Comparison of ENCODE assay signal across 16 mouse cellular contexts in genomic region chr10:19309681-19310395, GRCm38 (mm10). TPM values are rescaled to one million over a fixed set of nuclear protein-coding genes. Genes with fewer than 3 reads are reported as not detected.
DNase-seq lines count a peak whose midpoint lies in the region; ATAC-seq lines count a peak whose summit lies in the region.
"Had no signal": no experiment of that assay in that cellular context is flagged by ENCODE, and none has a peak within 500 bp of the region (broad histone marks: within the 10 kb centered on the region; RNA-seq: fewer than 3 reads in every experiment).

No protein-coding gene starts in this region.

- peak overlapping the region; percentile 49 for H3K4me2 ChIP-seq in forebrain, embryonic 13.5 days
- H3K4me2 ChIP-seq in neural tube, embryonic 14.5 days (ENCODE audit: low read depth, low read length) = no peak overlapping the region; the same call in 1 of the 2 replicates
- H3K4me2 ChIP-seq: embryonic facial prominence, embryonic 15.5 days; intestine, embryonic 15.5 days had no signal

- no peak overlapping the region for H3K4me3 ChIP-seq in forebrain, embryonic 13.5 days
- no peak overlapping the region for H3K4me3 ChIP-seq in neural tube, embryonic 14.5 days (ENCODE audit: low read depth, low read length)
- H3K4me3 ChIP-seq: embryonic facial prominence, embryonic 15.5 days; gastrocnemius, adult 2 months; intestine, embryonic 15.5 days; layer of hippocampus, adult 2 months had no signal

- H3K9ac ChIP-seq in forebrain, embryonic 13.5 days = no peak overlapping the region
- H3K9ac ChIP-seq in neural tube, embryonic 14.5 days (replicated peaks; ENCODE audit: low read depth, low read length) = no peak overlapping the region
- H3K9ac ChIP-seq: embryonic facial prominence, embryonic 15.5 days; intestine, embryonic 15.5 days had no signal

- peak; percentile 54 to 68 for DNase-seq in cerebellum, postnatal 10 days
- peak; percentile 54 for DNase-seq in mesoderm, embryonic 11.5 days (ENCODE audit: low read depth, low spot score)
- DNase-seq in lung, postnatal 36 days = no peak
- DNase-seq in kidney, adult 9 months = no peak
- DNase-seq in layer of hippocampus, adult 18-20 months (ENCODE audit: low spot score in 2 of 2) = no peak
- DNase-seq: gastrocnemius, adult 2 months; lung, adult 2 months had no signal

- no peaks in the 10 kb centered on the region for H3K36me3 ChIP-seq in forebrain, embryonic 13.5 days (ENCODE audit: poor library complexity, severe bottlenecking)
- H3K36me3 ChIP-seq in neural tube, embryonic 14.5 days (ENCODE audit: control insufficient read depth, insufficient read depth, low read length) = no peaks in the 10 kb centered on the region
- H3K36me3 ChIP-seq: embryonic facial prominence, embryonic 15.5 days; intestine, embryonic 15.5 days had no signal

- no peak for ATAC-seq in cerebellum, adult (ENCODE audit: insufficient number of reproducible peaks, low FRiP score, low TSS enrichment)
- peak; percentile 99 for ATAC-seq in forebrain, embryonic 13.5 days
- peak; percentile 97 for ATAC-seq in neural tube, embryonic 14.5 days (ENCODE audit: low read depth)
- ATAC-seq: intestine, embryonic 15.5 days had no signal

- WGBS in forebrain, embryonic 13.5 days = 4% methylated on average over 5 of the region's 5 CpGs
- 15% methylated on average over 5 of the region's 5 CpGs for WGBS in neural tube, embryonic 14.5 days

- peak overlapping the region; percentile 76 for H3K27ac ChIP-seq in forebrain, embryonic 13.5 days
- 0 out of 2 replicates have a peak overlapping the region, but pooled peaks have one; percentile 29 for H3K27ac ChIP-seq in neural tube, embryonic 14.5 days (ENCODE audit: low read depth, low read length)
- H3K27ac ChIP-seq: embryonic facial prominence, embryonic 15.5 days; gastrocnemius, adult 2 months; intestine, embryonic 15.5 days; layer of hippocampus, adult 2 months had no signal

- H3K27me3 ChIP-seq in forebrain, embryonic 13.5 days = 0 out of 2 replicates have a peak, but pooled peaks cover 3% of the 10 kb centered on the region
- H3K27me3 ChIP-seq in neural tube, embryonic 14.5 days (ENCODE audit: control insufficient read depth, insufficient read depth, low read length) = peaks cover 30% of the 10 kb centered on the region
- H3K27me3 ChIP-seq: embryonic facial prominence, embryonic 15.5 days; intestine, embryonic 15.5 days had no signal

- H3K4me1 ChIP-seq in forebrain, embryonic 13.5 days = peaks cover 24% of the 10 kb centered on the region
- no peaks in the 10 kb centered on the region for H3K4me1 ChIP-seq in neural tube, embryonic 14.5 days (ENCODE audit: control insufficient read depth, insufficient read depth, low read length)
- H3K4me1 ChIP-seq: intestine, embryonic 15.5 days had no signal

- no peaks in the 10 kb centered on the region for H3K9me3 ChIP-seq in forebrain, embryonic 13.5 days (replicated peaks)
- no peaks in the 10 kb centered on the region for H3K9me3 ChIP-seq in neural tube, embryonic 14.5 days (ENCODE audit: control insufficient read depth, low read length)
- H3K9me3 ChIP-seq: embryonic facial prominence, embryonic 15.5 days; intestine, embryonic 15.5 days had no signal

RNA-seq across cellular contexts. Expression of gene Olig3, which starts 46.5 kb away (rescaled TPM):
- polyA plus RNA-seq in forebrain, embryonic 13.5 days (2015; fragmentation: Nextera tagmentation; extraction: Ambion mirVana) = 16.8 and 23.0 TPM in 2 replicates
- 15.8 and 15.9 TPM in 2 replicates for polyA plus RNA-seq in neural tube, embryonic 14.5 days (2014; fragmentation: Nextera tagmentation; extraction: Ambion mirVana)
- total RNA-seq in layer of hippocampus, adult 18-20 months (2021) = not detected
- total RNA-seq: gastrocnemius, adult 2 months; layer of hippocampus, adult 2 months; left cerebral cortex, postnatal 25 days had no signal
- polyA plus RNA-seq: embryonic facial prominence, embryonic 15.5 days; heart, embryonic 14.5 days; intestine, embryonic 15.5 days; stomach, embryonic 16.5 days had no signal

Comparison
In these comparisons a context has a peak if more than half of its experiments do, and no peak if none do; other contexts are left out.
1. DNase-seq: peak in cerebellum, postnatal 10 days (2 of 2) and mesoderm, embryonic 11.5 days (single experiment); none in lung, postnatal 36 days (single experiment), kidney, adult 9 months (single experiment) and layer of hippocampus, adult 18-20 months (0 of 2).